Mouse (Mus musculus): ENCODE data around the gene Gm15737. TPM values are rescaled to one million over a fixed set of nuclear protein-coding genes. Genes with fewer than 3 reads are reported as not detected.

Gm15737 gene
- polyA plus RNA-seq, 1 experiment from 2014 or later: not detected

- Histone ChIP-seq H3K4me2 (no peak overlapping the region), H3K27me3 (no peaks in the 10 kb centered on the region), H3K27ac (peak overlapping the region; percentile 61), H3K9me3 (no peaks in the 10 kb centered on the region), H3K9ac (no peak overlapping the region), H3K36me3 (replicated peaks) (no peaks in the 10 kb centered on the region), H3K4me3 (replicated peaks) (no peak overlapping the region), H3K4me1 (peaks cover 8% of the 10 kb centered on the region)
- peak; percentile 76; the same call in 1 of the 2 replicates for ATAC-seq (ENCODE audit: low FRiP score)
- 30% methylated on average over 5 of the region's 5 CpGs for WGBS
These were observed 18.9 kb upstream of the Gm15737 start for GRCm38 (mm10) chr6:92850250-92850649.

GRCm38 (mm10) chr6:92854873-92855272 is 14.3 kb upstream of the Gm15737 start:
- Histone ChIP-seq H3K4me1 (peaks cover 8% of the 10 kb centered on the region), H3K27me3 (no peaks in the 10 kb centered on the region), H3K9ac (no peak overlapping the region), H3K36me3 (replicated peaks) (no peaks in the 10 kb centered on the region), H3K4me2 (no peak overlapping the region), H3K9me3 (no peaks in the 10 kb centered on the region), H3K27ac (no peak overlapping the region), H3K4me3 (replicated peaks) (no peak overlapping the region)
- no peak for ATAC-seq (ENCODE audit: low FRiP score)
- WGBS: 81% methylated on average over 4 of the region's 4 CpGs

GRCm38 (mm10) chr6:92857761-92858160 is 11.4 kb upstream of the Gm15737 start:
- H3K27me3 ChIP-seq: no peaks in the 10 kb centered on the region
- no peak overlapping the region for H3K27ac ChIP-seq
- no peaks in the 10 kb centered on the region for H3K9me3 ChIP-seq
- no peak overlapping the region for H3K4me3 ChIP-seq (replicated peaks)
- ATAC-seq (ENCODE audit: low FRiP score): no peak
- WGBS: 92% methylated on average over 13 of the region's 13 CpGs
- no peaks in the 10 kb centered on the region for H3K4me1 ChIP-seq
- H3K36me3 ChIP-seq (replicated peaks): no peaks in the 10 kb centered on the region
- H3K9ac ChIP-seq: no peak overlapping the region
- H3K4me2 ChIP-seq: no peak overlapping the region

- no peaks in the 10 kb centered on the region for H3K27me3 ChIP-seq
These were observed 10.2 kb upstream of the Gm15737 start for GRCm38 (mm10) chr6:92858721-92859510.

GRCm38 (mm10) chr6:92860285-92860912 is 8.8 kb upstream of the Gm15737 start:
- H3K4me1 ChIP-seq: no peaks in the 10 kb centered on the region
- WGBS: 77% methylated on average over 5 of the region's 5 CpGs

More at GRCm38 (mm10) chr6:92858721-92859510, 10.2 kb upstream of the Gm15737 start:
- Histone ChIP-seq H3K4me3 (replicated peaks) (no peak overlapping the region), H3K4me1 (no peaks in the 10 kb centered on the region), H3K9me3 (no peaks in the 10 kb centered on the region), H3K4me2 (no peak overlapping the region), H3K36me3 (replicated peaks) (no peaks in the 10 kb centered on the region), H3K27ac (no peak overlapping the region), H3K9ac (no peak overlapping the region)
- ATAC-seq (ENCODE audit: low FRiP score): no peak
- 86% methylated on average over 12 of the region's 12 CpGs for WGBS

GRCm38 (mm10) chr6:92862599-92862998 is 6.6 kb upstream of the Gm15737 start:
- Histone ChIP-seq H3K4me3 (replicated peaks) (no peak overlapping the region), H3K36me3 (replicated peaks) (no peaks in the 10 kb centered on the region)

More at GRCm38 (mm10) chr6:92860285-92860912, 8.8 kb upstream of the Gm15737 start:
- no peak overlapping the region for H3K4me3 ChIP-seq (replicated peaks)
- no peaks in the 10 kb centered on the region for H3K36me3 ChIP-seq (replicated peaks)
- H3K4me2 ChIP-seq: no peak overlapping the region
- H3K9me3 ChIP-seq: no peaks in the 10 kb centered on the region
- ATAC-seq (ENCODE audit: low FRiP score): no peak
- no peak overlapping the region for H3K9ac ChIP-seq
- no peaks in the 10 kb centered on the region for H3K27me3 ChIP-seq
- no peak overlapping the region for H3K27ac ChIP-seq

GRCm38 (mm10) chr6:92869582-92870219 is 544 bp downstream of the Gm15737 start:
- no peak overlapping the region for H3K4me3 ChIP-seq (replicated peaks)
- no peak overlapping the region for H3K4me2 ChIP-seq
- no peaks in the 10 kb centered on the region for H3K36me3 ChIP-seq (replicated peaks)
- no peaks in the 10 kb centered on the region for H3K27me3 ChIP-seq
- 78% methylated on average over 16 of the region's 16 CpGs for WGBS
- H3K27ac ChIP-seq: no peak overlapping the region
- H3K9me3 ChIP-seq: no peaks in the 10 kb centered on the region
- H3K4me1 ChIP-seq: peaks cover 3% of the 10 kb centered on the region; the same call in 1 of the 2 replicates
- H3K9ac ChIP-seq: no peak overlapping the region
- no peak; the same call in 1 of the 2 replicates for ATAC-seq (ENCODE audit: low FRiP score)

More at GRCm38 (mm10) chr6:92862599-92862998, 6.6 kb upstream of the Gm15737 start:
- Histone ChIP-seq H3K4me2 (no peak overlapping the region), H3K4me1 (no peaks in the 10 kb centered on the region), H3K9ac (no peak overlapping the region), H3K27ac (no peak overlapping the region), H3K27me3 (no peaks in the 10 kb centered on the region), H3K9me3 (no peaks in the 10 kb centered on the region)
- no peak for ATAC-seq (ENCODE audit: low FRiP score)
- 72% methylated on average over 9 of the region's 9 CpGs for WGBS

- Histone ChIP-seq H3K27me3 (no peaks in the 10 kb centered on the region), H3K4me1 (peaks cover 3% of the 10 kb centered on the region; the same call in 1 of the 2 replicates), H3K4me2 (no peak overlapping the region), H3K9ac (no peak overlapping the region), H3K4me3 (replicated peaks) (no peak overlapping the region), H3K27ac (no peak overlapping the region), H3K36me3 (replicated peaks) (no peaks in the 10 kb centered on the region), H3K9me3 (no peaks in the 10 kb centered on the region)
- 52% methylated on average over 4 of the region's 4 CpGs for WGBS
- no peak for ATAC-seq (ENCODE audit: low FRiP score)
These were observed 2.7 kb downstream of the Gm15737 start for GRCm38 (mm10) chr6:92871813-92872212.

- Histone ChIP-seq H3K36me3 (replicated peaks) (no peaks in the 10 kb centered on the region), H3K9ac (no peak overlapping the region), H3K9me3 (no peaks in the 10 kb centered on the region), H3K27me3 (no peaks in the 10 kb centered on the region), H3K4me2 (no peak overlapping the region), H3K27ac (no peak overlapping the region), H3K4me1 (peaks cover 3% of the 10 kb centered on the region; the same call in 1 of the 2 replicates), H3K4me3 (replicated peaks) (no peak overlapping the region)
- ATAC-seq (ENCODE audit: low FRiP score): no peak
- WGBS: 92% methylated on average over 10 of the region's 10 CpGs
These were observed 3.6 kb downstream of the Gm15737 start for GRCm38 (mm10) chr6:92872766-92873165.

- H3K27me3 ChIP-seq: no peaks in the 10 kb centered on the region
- H3K4me2 ChIP-seq: no peak overlapping the region
- ATAC-seq (ENCODE audit: low FRiP score): no peak
- no peaks in the 10 kb centered on the region for H3K36me3 ChIP-seq (replicated peaks)
- H3K9ac ChIP-seq: no peak overlapping the region
- no peak overlapping the region for H3K4me3 ChIP-seq (replicated peaks)
- no peaks in the 10 kb centered on the region for H3K9me3 ChIP-seq
- no peaks in the 10 kb centered on the region; the same call in 1 of the 2 replicates for H3K4me1 ChIP-seq
- no peak overlapping the region for H3K27ac ChIP-seq
- 80% methylated on average over 5 of the region's 5 CpGs for WGBS
These were observed 5.7 kb downstream of the Gm15737 start for GRCm38 (mm10) chr6:92874854-92875253.

- H3K27me3 ChIP-seq: no peaks in the 10 kb centered on the region
- 89% methylated on average over 2 of the region's 2 CpGs for WGBS
- H3K4me2 ChIP-seq: no peak overlapping the region
- H3K9ac ChIP-seq: no peak overlapping the region
- no peaks in the 10 kb centered on the region for H3K36me3 ChIP-seq (replicated peaks)
- no peak overlapping the region for H3K27ac ChIP-seq
- H3K4me3 ChIP-seq (replicated peaks): no peak overlapping the region
- no peaks in the 10 kb centered on the region; the same call in 1 of the 2 replicates for H3K4me1 ChIP-seq
- H3K9me3 ChIP-seq: no peaks in the 10 kb centered on the region
- ATAC-seq (ENCODE audit: low FRiP score): no peak
These were observed 6.2 kb downstream of the Gm15737 start for GRCm38 (mm10) chr6:92875340-92875739.

- no peak overlapping the region for H3K4me2 ChIP-seq
- 85% methylated on average over 5 of the region's 5 CpGs for WGBS
- no peak overlapping the region for H3K27ac ChIP-seq
- no peaks in the 10 kb centered on the region for H3K9me3 ChIP-seq
- H3K4me3 ChIP-seq (replicated peaks): no peak overlapping the region
- H3K4me1 ChIP-seq: no peaks in the 10 kb centered on the region; the same call in 1 of the 2 replicates
- no peak for ATAC-seq (ENCODE audit: low FRiP score)
- H3K9ac ChIP-seq: no peak overlapping the region
- H3K27me3 ChIP-seq: no peaks in the 10 kb centered on the region
- H3K36me3 ChIP-seq (replicated peaks): no peaks in the 10 kb centered on the region
These were observed 7.0 kb downstream of the Gm15737 start for GRCm38 (mm10) chr6:92876121-92876520.

Data from forebrain, embryonic 12.5 days (tissue).